Mouse (Mus musculus): ENCODE measurements around the gene Stox2. TPM values are rescaled to one million over a fixed set of nuclear protein-coding genes. Genes with fewer than 3 reads are reported as not detected.

The Stox2 gene
- 28.3 and 31.3 TPM in 2 replicates for polyA plus RNA-seq (2012; rRNA removed)

DNA sequence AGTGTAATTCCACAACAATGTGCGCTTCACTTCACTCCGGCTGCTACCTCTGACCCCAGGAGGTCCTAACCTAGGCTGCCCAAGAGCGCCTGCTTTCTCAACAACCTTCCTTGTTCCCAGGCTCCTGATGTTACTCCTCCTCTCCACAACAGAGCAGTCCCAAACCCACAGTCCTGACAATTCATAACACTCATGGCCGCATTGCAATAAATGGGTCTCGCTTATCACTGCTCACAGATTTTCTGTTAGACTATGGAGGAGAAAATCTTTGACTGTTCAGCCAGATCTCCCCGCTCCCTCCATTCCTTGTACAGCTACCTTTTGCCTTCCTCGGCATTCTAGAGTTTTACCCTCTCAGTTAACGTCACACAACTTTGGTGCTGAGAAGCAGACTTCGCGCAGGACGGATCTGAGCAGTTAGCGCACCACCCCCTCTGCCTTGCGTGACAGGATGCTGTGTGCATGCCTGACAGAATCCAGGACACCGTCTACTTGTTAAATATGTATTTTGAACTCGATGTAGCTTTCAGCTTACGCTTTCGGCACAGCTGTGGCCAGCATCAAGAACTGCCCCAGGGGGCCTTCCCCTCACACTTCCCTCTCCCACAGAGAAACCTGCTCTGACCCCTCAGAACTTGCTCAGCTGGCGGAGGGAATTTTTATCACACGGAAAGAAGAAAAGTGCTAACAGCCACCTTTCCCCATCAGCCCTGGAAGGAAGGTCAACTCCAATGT is at the start of gene Stox2:
Gene Stox2, minus strand, starts transcription at position 51 of the 735 bp plus-strand sequence.

Other genes starting within 250 kb of the Stox2 start
- 45.6 and 48.3 TPM in 2 replicates for gene Trappc11, start 87.1 kb upstream of the Stox2 start, polyA plus RNA-seq (2012; rRNA removed)
- 28.5 and 29.0 TPM in 2 replicates for gene Rwdd4a, start 87.3 kb upstream of the Stox2 start, polyA plus RNA-seq (2012; rRNA removed)
- gene Ing2, start 229.2 kb upstream of the Stox2 start, polyA plus RNA-seq (2012; rRNA removed), result 15.1 and 16.6 TPM in 2 replicates

All from central nervous system, embryonic 14 days (tissue).